Mouse (Mus musculus) cerebellum, adult 9-11 months (tissue): ENCODE measurements at regions not wholly inside any gene's neighbourhood (a gene's known extent, or its start where the extent isn't known, plus 50 kb on each side); places are given as distances from the start of the nearest gene placed in this dataset.
"Not testable (repeated sequence)": the region's sequence is repeated elsewhere in the genome, so short reads cannot be mapped to it uniquely, and the experiment has no call there.

Experiments
- DNase-seq: peaks from one replicate; pipeline ENCODE4 v3.0.0; 2022

- no peak for DNase-seq
Measured at GRCm38 (mm10) chr16:63104383-63104782, 250.3 kb downstream of the Pros1 start.

DNA sequence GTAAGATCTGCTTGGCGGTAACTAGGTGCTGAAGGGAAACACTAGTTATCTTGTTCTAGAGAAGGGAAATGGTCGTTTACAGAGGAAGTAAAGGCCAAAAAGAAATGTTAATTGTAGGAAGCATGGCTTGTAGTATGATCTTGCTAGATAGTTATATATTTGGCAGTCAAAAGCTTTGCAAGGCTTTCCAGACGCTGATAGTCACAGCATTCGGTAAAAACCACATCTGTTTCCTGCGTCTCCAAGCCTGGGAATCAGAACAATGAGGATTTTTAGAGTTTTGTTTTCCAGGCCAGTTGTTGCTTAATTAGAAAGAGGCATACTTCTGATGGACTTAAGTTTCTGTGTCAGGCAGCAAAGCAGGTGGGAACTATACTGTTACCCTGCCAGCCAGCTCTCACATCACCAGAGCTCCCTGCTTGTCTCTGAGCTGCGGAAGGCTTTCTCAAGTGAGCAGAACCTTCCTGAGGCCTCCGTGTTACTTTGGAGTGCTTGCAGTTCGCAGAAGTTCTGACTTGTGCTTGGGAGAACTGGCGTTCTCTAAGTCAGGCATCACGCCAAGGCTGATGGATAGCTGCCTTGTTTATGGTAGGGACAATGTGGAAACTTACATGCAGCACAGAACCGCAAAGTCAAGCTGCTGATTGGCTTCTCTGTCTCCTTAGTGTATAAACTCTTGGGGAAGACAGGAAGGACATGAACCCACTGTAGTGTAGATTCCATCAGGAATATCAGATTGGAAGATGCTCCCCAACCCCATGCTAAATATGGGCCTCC, 251.0 kb downstream of the Pros1 start:
- DNase-seq: no peak

- no peak for DNase-seq
Measured at GRCm38 (mm10) chr16:63116456-63116855, 262.3 kb downstream of the Pros1 start.

DNA sequence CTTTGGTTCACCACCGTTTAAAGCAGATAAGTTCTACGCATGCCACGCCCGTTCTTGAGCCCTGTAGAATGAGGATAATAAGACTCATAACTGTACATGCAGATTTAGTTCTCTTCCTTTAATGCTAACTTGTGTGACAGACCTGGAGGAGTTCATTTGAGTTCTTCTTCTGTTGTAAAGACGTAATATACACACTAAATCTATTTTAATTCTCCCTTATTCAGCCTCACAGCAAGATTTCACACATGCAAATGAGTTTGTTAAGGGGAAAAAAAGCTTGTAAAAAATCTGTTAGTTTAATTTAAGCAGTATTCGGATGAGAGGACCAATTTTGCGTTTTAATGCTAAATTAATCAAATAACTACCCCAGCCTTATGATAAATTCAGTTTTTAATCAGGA, 264.6 kb downstream of the Pros1 start:
- no peak for DNase-seq

- no peak for DNase-seq
Measured at GRCm38 (mm10) chr16:63143851-63144250, 289.7 kb downstream of the Pros1 start.

GRCm38 (mm10) chr16:63155300-63155821, 301.3 kb downstream of the Pros1 start:
- DNase-seq: no peak

DNA sequence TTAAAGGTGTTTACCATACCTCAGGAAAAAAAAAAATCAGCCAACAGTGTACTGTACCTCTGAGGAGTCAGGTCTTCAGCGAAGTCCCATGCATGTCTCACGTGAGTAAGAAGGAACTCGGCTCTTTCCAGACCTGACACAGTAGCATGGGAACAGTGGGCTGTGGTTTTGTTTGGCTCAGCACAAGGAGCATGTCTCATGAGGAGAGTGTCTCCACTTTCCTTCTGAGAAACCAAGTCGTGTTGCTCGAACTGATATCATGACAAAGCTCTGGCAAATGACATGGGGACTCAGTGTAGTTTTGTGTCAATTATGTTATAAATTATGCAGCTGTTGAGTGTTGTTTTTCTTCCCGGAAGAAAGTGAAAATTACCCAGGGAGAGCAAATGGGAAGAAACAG, 316.0 kb downstream of the Pros1 start:
- DNase-seq: no peak

DNA sequence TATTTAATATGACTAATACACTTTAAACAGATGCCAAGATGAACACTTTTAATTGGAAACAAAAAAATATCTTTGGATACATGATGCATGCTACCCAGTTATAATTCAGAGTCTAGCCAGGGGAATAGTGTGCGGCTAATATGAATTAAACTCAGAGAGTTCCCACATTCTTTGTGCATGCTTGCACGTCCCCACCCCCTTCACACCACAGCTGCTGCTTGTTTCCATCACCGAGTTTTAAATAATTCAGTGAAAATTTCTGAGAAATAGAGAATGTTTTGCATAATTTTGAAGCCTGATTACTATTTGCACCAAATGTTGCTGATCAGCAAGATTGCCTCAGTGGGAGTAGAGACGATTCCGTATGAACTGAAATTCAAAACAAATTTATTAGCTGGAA, 325.1 kb downstream of the Pros1 start:
- no peak for DNase-seq

DNA sequence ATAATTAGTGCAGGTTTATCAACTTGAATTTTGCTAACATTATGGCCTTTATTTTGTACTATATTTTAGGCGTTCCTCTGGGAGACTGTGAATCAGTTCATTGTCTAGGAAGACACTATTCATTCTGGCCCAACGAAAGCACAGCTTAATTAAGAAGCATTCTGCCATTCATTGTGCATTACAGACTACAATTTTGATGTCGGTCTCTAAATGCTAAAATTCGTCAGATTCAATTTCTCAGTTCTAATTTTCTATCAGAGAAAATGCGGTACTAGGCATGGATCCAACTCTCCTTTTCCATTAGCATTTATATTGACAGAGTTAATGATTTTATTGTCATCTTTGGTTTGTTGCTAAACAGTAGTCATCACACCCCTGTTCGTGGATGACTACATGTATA, 337.1 kb downstream of the Pros1 start:
- no peak for DNase-seq

GRCm38 (mm10) chr16:63191623-63192022, 337.5 kb downstream of the Pros1 start:
- DNase-seq: no peak

DNA sequence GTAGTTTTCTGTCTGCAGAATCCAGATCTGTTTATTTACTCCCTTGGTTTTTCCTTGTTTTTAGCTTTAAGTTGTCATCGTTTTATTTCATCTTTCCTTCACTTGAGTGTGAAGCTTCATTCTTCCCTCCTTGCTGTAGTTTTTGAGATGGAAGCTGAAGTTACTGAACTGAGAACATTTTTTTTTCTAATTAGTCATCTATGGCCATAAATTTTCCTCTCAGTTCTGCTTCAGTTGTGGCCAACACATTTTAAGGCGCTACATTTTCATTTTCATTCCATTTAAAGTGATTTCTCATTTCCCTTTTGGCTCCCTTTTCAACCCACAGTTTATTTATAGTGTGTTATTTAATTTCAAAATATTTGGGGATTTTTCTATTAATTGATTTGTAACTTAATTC, 340.5 kb downstream of the Pros1 start:
- DNase-seq: no peak

GRCm38 (mm10) chr16:63213471-63213870, 359.4 kb downstream of the Pros1 start:
- DNase-seq: not testable (repeated sequence)

DNA sequence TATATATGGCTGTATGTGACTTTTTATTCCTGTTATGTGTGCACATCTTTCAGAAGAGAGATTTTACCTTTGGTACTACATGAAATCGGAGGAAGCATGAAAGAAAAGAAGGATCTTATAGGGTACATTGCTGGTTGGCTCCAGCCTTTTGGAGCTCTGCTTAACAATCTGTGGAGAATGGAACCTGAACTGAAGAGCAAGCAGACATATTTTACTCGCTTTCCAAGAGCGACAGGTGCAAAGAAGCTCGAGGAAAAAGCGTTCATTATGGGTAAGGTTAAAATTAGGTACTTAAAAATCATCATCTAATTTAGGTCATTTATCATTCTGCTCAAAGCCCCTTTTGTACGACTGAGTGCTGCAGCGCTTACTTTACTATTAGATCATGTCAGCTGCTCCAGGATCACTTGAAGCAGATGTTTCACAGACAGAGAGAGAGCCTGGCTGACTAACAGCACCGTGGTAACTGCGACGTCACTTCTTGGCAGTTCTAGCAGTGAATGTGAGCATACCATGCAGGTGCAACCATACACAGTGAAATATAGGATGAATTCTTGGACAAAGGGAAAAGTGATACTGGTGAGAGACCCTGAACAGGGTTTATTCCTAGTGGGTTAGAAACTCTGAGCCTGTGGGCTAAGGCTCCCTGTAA, 366.2 kb downstream of the Pros1 start:
- DNase-seq: no peak

DNA sequence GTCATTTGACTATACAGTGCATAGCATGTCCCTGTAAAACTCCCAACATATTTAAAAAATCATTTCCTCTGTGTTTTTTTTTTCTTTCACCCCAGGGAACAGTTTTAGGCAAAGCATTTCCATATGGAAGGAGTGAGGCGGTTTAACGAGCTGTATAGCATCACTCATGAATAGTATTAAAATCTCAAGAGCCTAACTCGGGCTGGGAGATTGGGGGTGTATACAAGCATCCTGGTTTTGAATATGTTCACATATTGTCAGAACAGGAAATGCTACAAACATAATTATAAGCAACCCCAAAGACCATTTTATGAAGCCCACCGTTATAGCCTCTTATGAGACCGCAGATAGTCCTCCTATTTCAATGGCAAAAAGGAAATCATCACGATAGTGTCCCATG, 370.5 kb downstream of the Pros1 start:
- no peak for DNase-seq

DNA sequence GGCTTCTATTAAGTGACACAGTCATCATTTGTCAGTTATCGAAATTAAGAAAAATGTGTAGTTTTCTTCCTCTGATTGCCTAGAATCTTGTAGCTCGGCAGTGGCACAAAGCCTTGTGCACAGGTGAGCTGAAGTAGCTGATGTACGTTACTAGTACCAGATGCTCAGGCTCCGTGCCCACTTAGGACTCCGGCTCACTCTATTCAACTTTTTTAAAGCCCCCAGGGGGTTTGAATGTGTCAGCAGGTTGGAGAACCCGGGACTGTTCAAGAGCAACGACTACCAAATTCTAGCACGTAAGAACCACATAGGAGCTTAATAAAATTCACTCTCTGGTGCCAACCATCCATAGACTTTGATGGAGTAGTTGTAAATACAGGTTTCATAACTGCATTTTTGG, 371.0 kb downstream of the Pros1 start:
- no peak for DNase-seq

DNA sequence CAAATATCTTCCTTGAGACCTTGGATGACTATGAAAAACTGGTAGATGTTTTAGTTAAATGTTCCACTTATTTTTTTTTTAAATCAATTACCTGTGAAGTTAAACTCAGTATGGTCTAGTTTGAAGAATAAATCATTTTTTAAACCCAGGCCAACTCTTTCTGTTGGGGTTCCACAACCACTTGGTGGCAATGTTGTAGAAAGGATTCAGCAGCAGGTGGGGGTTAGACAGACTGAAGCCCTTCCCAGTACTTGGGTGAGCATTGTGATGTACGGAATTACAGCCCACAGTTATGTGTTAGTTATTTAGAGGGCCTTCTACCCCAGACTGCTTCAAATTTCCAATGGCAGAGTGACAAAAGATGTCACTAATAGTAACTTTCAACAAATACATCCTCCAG, 375.0 kb downstream of the Pros1 start:
- DNase-seq: no peak

DNA sequence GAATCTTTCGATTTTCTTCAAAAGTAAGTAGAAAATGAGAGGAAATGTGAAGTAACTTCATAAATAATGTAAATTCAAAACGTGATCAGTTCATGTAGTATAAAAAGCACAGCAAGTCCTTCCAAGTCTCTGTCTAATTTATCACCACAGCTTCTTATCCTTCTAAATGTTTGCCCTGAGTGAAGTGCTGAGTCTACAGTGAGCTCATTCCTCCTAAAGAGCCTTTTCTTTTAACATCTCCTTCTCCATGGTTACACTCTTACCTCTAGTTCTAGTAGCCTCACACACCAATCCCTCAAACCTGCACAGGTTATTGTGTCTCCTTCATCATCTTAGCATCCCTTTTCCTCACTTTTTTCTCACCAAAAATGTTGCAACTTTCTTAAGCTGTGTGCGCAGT, 375.5 kb downstream of the Pros1 start:
- DNase-seq: no peak

DNA sequence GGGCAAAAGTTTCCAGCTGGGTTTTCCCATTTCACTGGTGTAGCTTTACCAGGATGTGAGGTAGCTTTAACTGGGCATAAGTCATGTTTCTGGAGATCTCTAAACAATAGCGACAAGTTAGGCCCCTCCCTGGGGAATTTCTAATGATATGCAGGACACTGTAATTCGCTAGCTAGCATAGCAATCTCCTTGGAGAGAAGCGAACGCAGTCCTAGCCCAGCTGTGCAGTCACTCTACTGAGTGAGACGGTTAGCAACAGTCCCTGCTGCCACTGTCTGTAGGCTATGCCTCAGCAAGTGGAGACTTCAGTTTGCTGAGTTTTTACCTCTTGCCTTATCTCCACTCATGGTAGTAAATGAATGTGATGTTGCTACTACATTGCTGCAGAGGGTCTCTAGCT, 416.1 kb downstream of the Pros1 start:
- no peak for DNase-seq

- no peak for DNase-seq
Measured at GRCm38 (mm10) chr16:63277556-63277955, 423.4 kb downstream of the Pros1 start.

DNA sequence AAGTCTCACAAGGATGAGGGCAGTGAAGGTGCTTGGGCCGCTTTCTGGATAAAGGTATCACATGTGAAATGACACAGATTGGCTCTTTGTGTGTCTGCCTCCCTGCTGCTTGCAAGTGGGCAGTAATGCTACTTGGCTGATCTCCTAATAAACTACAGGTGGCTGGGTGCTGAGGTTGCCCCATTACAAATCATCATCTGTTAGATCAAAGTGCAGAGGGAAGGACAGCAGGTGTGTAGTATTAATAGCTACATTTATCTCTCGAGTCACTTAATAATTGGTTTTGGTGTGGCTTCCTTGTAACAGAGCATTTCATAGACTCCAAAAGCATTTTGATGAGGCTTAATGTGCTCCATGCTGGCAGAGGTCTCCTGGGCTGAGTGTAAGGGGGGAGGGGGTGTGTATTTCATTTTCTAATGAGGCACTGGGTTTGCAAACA, 424.2 kb downstream of the Pros1 start:
- peak; percentile 6 for DNase-seq

GRCm38 (mm10) chr16:63287655-63288054, 433.5 kb downstream of the Pros1 start:
- no peak for DNase-seq

GRCm38 (mm10) chr16:63311676-63312075, 457.6 kb downstream of the Pros1 start:
- no peak for DNase-seq

- DNase-seq: no peak
Measured at GRCm38 (mm10) chr16:63313544-63313943, 459.4 kb downstream of the Pros1 start.

- DNase-seq: no peak
Measured at GRCm38 (mm10) chr16:63319602-63320001, 465.5 kb downstream of the Pros1 start.
